Mouse (Mus musculus): ENCODE data around the gene Gm14434.
"Not testable (repeated sequence)": the region's sequence is repeated elsewhere in the genome, so short reads cannot be mapped to it uniquely, and the experiment has no call there.

The Gm14434 gene

GRCm38 (mm10) chr2:176486683-176487082 lies at the start of gene Gm14434:
Gene Gm14434 (minus strand): TSS chr2:176486783.
- not testable (repeated sequence) for DNase-seq (ENCODE audit: extremely low spot score)

- DNase-seq (ENCODE audit: extremely low spot score) = not testable (repeated sequence)
Observed at GRCm38 (mm10) chr2:176520756-176521155, 34.2 kb upstream of the Gm14434 start, which contains the start of gene Zfp967. Gene Zfp967 (plus strand): TSS chr2:176521056.

- DNase-seq (ENCODE audit: extremely low spot score) = not testable (repeated sequence)
Observed at GRCm38 (mm10) chr2:176423294-176423693, 63.3 kb downstream of the Gm14434 start, which contains the start of gene Gm14435. Gene Gm14435 (plus strand): TSS chr2:176423594.
